Comparison of ENCODE assay signal across 10 mouse cellular contexts in genomic region chr1:181039652-181040051, GRCm38 (mm10). TPM values are rescaled to one million over a fixed set of nuclear protein-coding genes. Genes with fewer than 3 reads are reported as not detected.
DNase-seq lines count a peak whose midpoint lies in the region; ATAC-seq and TF ChIP-seq lines count a peak whose summit lies in the region.
"Had no signal": no experiment of that assay in that cellular context is flagged by ENCODE, and none has a peak within 500 bp of the region (broad histone marks: within the 10 kb centered on the region; RNA-seq: fewer than 3 reads in every experiment).

No protein-coding gene starts in this region.

- H3K9ac ChIP-seq in hindbrain, embryonic 14.5 days: no peak overlapping the region
- H3K9ac ChIP-seq in hindbrain, embryonic 12.5 days: no peak overlapping the region
- H3K9ac ChIP-seq in heart, embryonic 12.5 days: no peak overlapping the region
- H3K9ac ChIP-seq: neural tube, embryonic 12.5 days had no signal

- DNase-seq in hindbrain, embryonic 14.5 days (ENCODE audit: low spot score): peak; percentile 66
- peak; percentile 47 for DNase-seq in lung, postnatal 14 days
- no peak for DNase-seq in right cerebral cortex, postnatal 4 days
- no peak for DNase-seq in layer of hippocampus, adult 9-10 months (ENCODE audit: low spot score)

- WGBS in hindbrain, embryonic 14.5 days: 13% methylated on average over 4 of the region's 4 CpGs
- WGBS in hindbrain, embryonic 12.5 days: 11% methylated on average over 4 of the region's 4 CpGs
- WGBS in heart, embryonic 12.5 days: 9% methylated on average over 4 of the region's 4 CpGs

- TF ChIP-seq POLR2A in bone marrow macrophage, adult 2 months (IDR thresholded peaks at IDR 0.05; ENCODE audit: borderline replicate concordance, low read depth, low read length): no peak

- H3K27ac ChIP-seq in hindbrain, embryonic 14.5 days: no peak overlapping the region
- no peak overlapping the region for H3K27ac ChIP-seq in hindbrain, embryonic 12.5 days
- no peak overlapping the region for H3K27ac ChIP-seq in bone marrow macrophage, adult 2 months (ENCODE audit: insufficient read depth, low read depth, low read length)
- no peak overlapping the region for H3K27ac ChIP-seq in heart, embryonic 12.5 days (ENCODE audit: poor library complexity, severe bottlenecking)
- H3K27ac ChIP-seq: neural tube, embryonic 12.5 days had no signal

- H3K27me3 ChIP-seq in hindbrain, embryonic 14.5 days (ENCODE audit: control insufficient read depth, insufficient read depth, low read length): no peaks in the 10 kb centered on the region
- 0 out of 2 replicates have a peak, but pooled peaks cover 3% of the 10 kb centered on the region for H3K27me3 ChIP-seq in hindbrain, embryonic 12.5 days
- peaks cover 10% of the 10 kb centered on the region for H3K27me3 ChIP-seq in heart, embryonic 12.5 days (replicated peaks)
- H3K27me3 ChIP-seq: neural tube, embryonic 12.5 days had no signal

- H3K4me1 ChIP-seq in hindbrain, embryonic 14.5 days (replicated peaks; ENCODE audit: control insufficient read depth, insufficient read depth, low read length): no peaks in the 10 kb centered on the region
- no peaks in the 10 kb centered on the region for H3K4me1 ChIP-seq in hindbrain, embryonic 12.5 days
- no peaks in the 10 kb centered on the region for H3K4me1 ChIP-seq in bone marrow macrophage, adult 2 months (ENCODE audit: control insufficient read depth, insufficient read depth, low read length)
- no peaks in the 10 kb centered on the region for H3K4me1 ChIP-seq in heart, embryonic 12.5 days (replicated peaks)
- H3K4me1 ChIP-seq: neural tube, embryonic 12.5 days had no signal

- no peaks in the 10 kb centered on the region for H3K36me3 ChIP-seq in hindbrain, embryonic 14.5 days (replicated peaks; ENCODE audit: control insufficient read depth, insufficient read depth)
- no peaks in the 10 kb centered on the region for H3K36me3 ChIP-seq in hindbrain, embryonic 12.5 days
- no peaks in the 10 kb centered on the region for H3K36me3 ChIP-seq in heart, embryonic 12.5 days
- H3K36me3 ChIP-seq: neural tube, embryonic 12.5 days had no signal

- H3K4me2 ChIP-seq in hindbrain, embryonic 14.5 days (replicated peaks): no peak overlapping the region
- no peak overlapping the region; the same call in 1 of the 2 replicates for H3K4me2 ChIP-seq in hindbrain, embryonic 12.5 days (replicated peaks)
- H3K4me2 ChIP-seq in heart, embryonic 12.5 days: peak overlapping the region; percentile 35
- H3K4me2 ChIP-seq: neural tube, embryonic 12.5 days had no signal

- H3K9me3 ChIP-seq in hindbrain, embryonic 14.5 days (ENCODE audit: control insufficient read depth, low read length): no peaks in the 10 kb centered on the region
- no peaks in the 10 kb centered on the region for H3K9me3 ChIP-seq in hindbrain, embryonic 12.5 days (replicated peaks)
- H3K9me3 ChIP-seq in heart, embryonic 12.5 days (replicated peaks): no peaks in the 10 kb centered on the region
- H3K9me3 ChIP-seq: neural tube, embryonic 12.5 days had no signal

- no peak overlapping the region for H3K4me3 ChIP-seq in hindbrain, embryonic 14.5 days (replicated peaks; ENCODE audit: low read length)
- no peak overlapping the region for H3K4me3 ChIP-seq in hindbrain, embryonic 12.5 days
- no peak overlapping the region for H3K4me3 ChIP-seq in bone marrow macrophage, adult 2 months (ENCODE audit: insufficient read depth, low read length)
- H3K4me3 ChIP-seq in heart, embryonic 12.5 days: no peak overlapping the region
- H3K4me3 ChIP-seq: neural tube, embryonic 12.5 days had no signal

- no peak for ATAC-seq in hindbrain, embryonic 14.5 days (ENCODE audit: low FRiP score)
- ATAC-seq in hindbrain, embryonic 12.5 days (ENCODE audit: low FRiP score): no peak
- ATAC-seq in CD4-positive, CD25-positive, alpha-beta regulatory T cell, adult 4 months: peak; percentile 45
- no peak for ATAC-seq in heart, embryonic 12.5 days (ENCODE audit: insufficient number of reproducible peaks, low FRiP score)

- peak; percentile 27; the same call in 1 of the 2 replicates for TF ChIP-seq CTCF in bone marrow macrophage, adult 2 months (IDR thresholded peaks at IDR 0.05; ENCODE audit: low read depth, low read length)

RNA-seq across cellular contexts. Expression of gene 9130409I23Rik, which starts 11.4 kb away (rescaled TPM):
- not detected in 2 replicates for polyA plus RNA-seq in hindbrain, embryonic 14.5 days (2014; fragmentation: Nextera tagmentation; extraction: Ambion mirVana)
- 0.10 TPM in 1 of 2 replicates, not detected in the other for polyA plus RNA-seq in hindbrain, embryonic 12.5 days (2016; fragmentation: Nextera tagmentation; extraction: Ambion mirVana)
- polyA plus RNA-seq in CD4-positive, CD25-positive, alpha-beta regulatory T cell, adult 4 months (2017; shearing (Covaris generic)): not detected
- not detected in 2 replicates for polyA plus RNA-seq in bone marrow macrophage, adult 2 months (2012; ENCODE audit: insufficient read depth, insufficient read length, missing spikeins)
- polyA plus RNA-seq in heart, embryonic 12.5 days (2016; fragmentation: Nextera tagmentation; extraction: Ambion mirVana): not detected in 2 replicates
- polyA plus RNA-seq: frontal cortex, adult 2 months; neural tube, embryonic 12.5 days had no signal

RNA-seq across cellular contexts. Expression of gene Ephx1, which starts 18.9 kb away (rescaled TPM):
- 8.7 and 10.3 TPM in 2 replicates for polyA plus RNA-seq in hindbrain, embryonic 14.5 days (2014; fragmentation: Nextera tagmentation; extraction: Ambion mirVana)
- polyA plus RNA-seq in hindbrain, embryonic 12.5 days (2016; fragmentation: Nextera tagmentation; extraction: Ambion mirVana): 2.1 and 2.4 TPM in 2 replicates
- polyA plus RNA-seq in CD4-positive, CD25-positive, alpha-beta regulatory T cell, adult 4 months (2017; shearing (Covaris generic)): 100 to 1,000 TPM; 247 to 262 TPM
- 40.7 and 45.8 TPM in 2 replicates for polyA plus RNA-seq in bone marrow macrophage, adult 2 months (2012; ENCODE audit: insufficient read depth, insufficient read length, missing spikeins)
- 5.0 and 5.1 TPM in 2 replicates for polyA plus RNA-seq in heart, embryonic 12.5 days (2016; fragmentation: Nextera tagmentation; extraction: Ambion mirVana)

Comparison
In these comparisons a context has a peak if more than half of its experiments do, and no peak if none do; other contexts are left out.
1. DNase-seq: peak in hindbrain, embryonic 14.5 days (single experiment) and lung, postnatal 14 days (single experiment); none in right cerebral cortex, postnatal 4 days (single experiment) and layer of hippocampus, adult 9-10 months (single experiment).